Mouse (Mus musculus) kidney, adult 2 months (tissue): ENCODE data around the gene Gja5.

Source experiments
- CTCF ChIP-seq: fragments of 200-500 bp; conservative IDR thresholded peaks from 2 replicates; pipeline ENCODE4 v1.5.1; 2011; ENCODE audit warnings: low read depth, mild to moderate bottlenecking, control low read depth, low read length, moderate library complexity, mixed read lengths; ENCODE audit not compliant: insufficient read depth, insufficient read length
- POLR2A ChIP-seq: fragments of 200-500 bp; IDR thresholded peaks from one replicate; pipeline ENCODE4 v1.6.1; 2011; ENCODE audit warnings: low read depth, low read length, control low read depth

GRCm38 (mm10) chr3:97044188-97044587 is 139.7 kb downstream of the Gja5 start:
- no peak for TF ChIP-seq CTCF
- TF ChIP-seq POLR2A: no peak
